Mouse (Mus musculus): ENCODE results near the gene Mettl7b.

DNA sequence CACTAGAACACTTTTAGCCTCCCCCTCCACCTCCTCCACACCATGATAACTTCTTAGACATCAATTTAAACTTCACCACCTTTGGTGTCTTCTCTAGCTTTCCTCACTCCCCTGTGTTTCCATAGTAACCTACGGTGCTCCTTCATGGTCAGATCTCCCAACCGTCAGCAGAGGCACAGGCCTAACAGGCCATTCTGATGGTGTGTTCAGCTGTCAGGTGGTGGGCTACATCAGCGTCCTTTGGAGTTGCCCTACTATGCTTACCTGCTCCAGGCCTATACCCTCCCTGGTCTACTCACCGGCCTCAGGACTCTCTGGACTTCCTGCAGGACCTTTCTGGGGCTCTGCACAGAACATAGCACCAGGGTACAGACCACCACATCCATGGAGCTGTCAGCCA lies 646 bp downstream of the Mettl7b start:
- TF ChIP-seq CTCF (IDR thresholded peaks at IDR 0.05) (no peak), EP300 (IDR thresholded peaks at IDR 0.05) (no peak)
